Mouse (Mus musculus) stomach, embryonic 14.5 days (tissue): ENCODE data around the gene Ly6g5c. TPM values are rescaled to one million over a fixed set of nuclear protein-coding genes. Genes with fewer than 3 reads are reported as not detected.

Experiments
- ATAC-seq: fragments of 200-750 bp; cut with Nextera tagmentation; 2 replicates; pipeline ENCODE4 v1.8.0; 2017; ENCODE audit warnings: low read depth, moderate TSS enrichment; ENCODE audit not compliant: insufficient number of reproducible peaks, insufficient read depth, low FRiP score
- H3K27ac ChIP-seq: fragments of 300-500 bp; sonication (generic); 2 replicates; pipeline ENCODE4 v1.5.1; 2014; ENCODE audit warnings: mild to moderate bottlenecking, low read length, moderate library complexity, mixed read lengths
- H3K27me3 ChIP-seq: fragments of 300-500 bp; sonication (generic); 2 replicates; pipeline ENCODE4 v1.6.1; 2014; ENCODE audit warnings: low read length, control low read depth, mixed read lengths; ENCODE audit not compliant: control insufficient read depth, insufficient read depth
- H3K36me3 ChIP-seq: fragments of 300-500 bp; sonication (generic); 2 replicates; pipeline ENCODE4 v1.6.1; 2014; ENCODE audit warnings: mild to moderate bottlenecking, control low read depth, low read length, moderate library complexity, mixed read lengths; ENCODE audit not compliant: control insufficient read depth, insufficient read depth
- H3K4me1 ChIP-seq: fragments of 300-500 bp; sonication (generic); 2 replicates; pipeline ENCODE4 v1.6.1; 2014; ENCODE audit warnings: low read length, control low read depth, mixed read lengths; ENCODE audit not compliant: control insufficient read depth, insufficient read depth
- H3K4me2 ChIP-seq: fragments of 300-500 bp; sonication (generic); replicated peaks from 2 replicates; pipeline ENCODE4 v1.6.1; 2014; ENCODE audit warnings: low read depth, low read length, control low read depth
- H3K4me3 ChIP-seq: fragments of 300-500 bp; sonication (generic); 2 replicates; pipeline ENCODE4 v1.5.1; 2014; ENCODE audit warnings: low read depth, low read length, control low read depth
- H3K9ac ChIP-seq: fragments of 300-500 bp; sonication (generic); replicated peaks from 2 replicates; pipeline ENCODE4 v1.6.1; 2014; ENCODE audit warnings: low read depth, mild to moderate bottlenecking, control low read depth, low read length, moderate library complexity, mixed read lengths
- H3K9me3 ChIP-seq: fragments of 300-500 bp; sonication (generic); 2 replicates; pipeline ENCODE4 v1.6.1; 2016; ENCODE audit warnings: low read depth, low read length, control low read depth; ENCODE audit not compliant: control insufficient read depth
- WGBS: fragments of 180-500 bp; shearing (Covaris S2); extraction: QIAGEN DNeasy Blood & Tissue Kit; methylation state at CpG from one replicate; pipeline ENCODE4 v1.1.7; 2014; 5-methylcytosine and 5-hydroxymethylcytosine counted together
- polyA plus RNA-seq: library from polyadenylated mRNA; unstranded; fragments of >200 nt; fragmentation: Nextera tagmentation; extraction: Ambion mirVana; gene quantifications from 2 replicates; pipeline ENCODE4 v1.2.1, GENCODE M21; 2014

Gene Ly6g5c
- polyA plus RNA-seq, 1 experiment from 2014 or later = not detected

GRCm38 (mm10) chr17:35125578-35125977, 17.5 kb downstream of the Ly6g5c start:
- H3K27me3 ChIP-seq = no peaks in the 10 kb centered on the region
- H3K9me3 ChIP-seq = no peaks in the 10 kb centered on the region
- no peak for ATAC-seq
- H3K9ac ChIP-seq = peak overlapping the region; percentile 41
- H3K4me3 ChIP-seq = peak overlapping the region; percentile 40
- peaks cover 10% of the 10 kb centered on the region for H3K36me3 ChIP-seq
- peak overlapping the region; percentile 60 for H3K4me2 ChIP-seq
- WGBS = 15% methylated on average over 6 of the region's 6 CpGs
- peaks cover 17% of the 10 kb centered on the region for H3K4me1 ChIP-seq
- peak overlapping the region; percentile 35; the same call in 1 of the 2 replicates for H3K27ac ChIP-seq

DNA sequence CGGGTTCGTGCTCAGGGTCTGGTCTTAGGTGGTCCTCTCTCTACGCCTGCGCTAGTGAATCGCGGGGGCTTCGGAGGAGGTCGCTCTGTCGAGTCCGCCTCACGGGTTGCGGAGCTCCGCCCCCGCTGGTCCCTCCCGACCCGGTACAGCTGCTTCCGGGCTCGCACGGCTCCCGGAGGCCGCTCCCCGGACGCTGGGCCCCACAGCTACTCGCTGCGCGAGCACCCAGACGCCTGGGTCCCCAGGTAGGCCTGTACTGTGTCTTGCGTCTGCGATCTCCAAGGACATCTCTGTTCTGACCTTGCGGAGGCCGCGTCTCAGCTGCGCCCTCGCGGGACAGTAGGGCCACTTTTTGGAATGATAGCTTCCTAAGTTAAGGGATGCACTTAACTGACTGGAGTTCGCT, 18.1 kb downstream of the Ly6g5c start, which contains the start of gene D17H6S53E:
TSS of gene D17H6S53E (plus strand) at position 168 of the 406 bp plus-strand sequence.
- Histone ChIP-seq H3K4me3 (peak within 1 kb of the TSS; percentile 40), H3K36me3 (peaks cover 10% of the 10 kb centered on the region), H3K9me3 (no peaks in the 10 kb centered on the region), H3K27ac (peak within 1 kb of the TSS; percentile 35; the same call in 1 of the 2 replicates), H3K9ac (peak within 1 kb of the TSS; percentile 41), H3K4me1 (peaks cover 17% of the 10 kb centered on the region), H3K4me2 (peak within 1 kb of the TSS; percentile 60), H3K27me3 (no peaks in the 10 kb centered on the region)
- peak; percentile 73 for ATAC-seq
- under 1% methylated on average over 36 of the region's 36 CpGs for WGBS

- Histone ChIP-seq H3K4me1 (peaks cover 17% of the 10 kb centered on the region), H3K9me3 (no peaks in the 10 kb centered on the region), H3K9ac (peak overlapping the region; percentile 41), H3K27ac (no peak overlapping the region), H3K27me3 (no peaks in the 10 kb centered on the region), H3K36me3 (peaks cover 10% of the 10 kb centered on the region), H3K4me3 (peak overlapping the region; percentile 40), H3K4me2 (peak overlapping the region; percentile 60)
- 60% methylated on average over 13 of the region's 13 CpGs for WGBS
- no peak for ATAC-seq
Observed at GRCm38 (mm10) chr17:35127017-35127416, 18.9 kb downstream of the Ly6g5c start.

- no peak for ATAC-seq
- Histone ChIP-seq H3K27ac (no peak overlapping the region), H3K9me3 (no peaks in the 10 kb centered on the region), H3K36me3 (peaks cover 5% of the 10 kb centered on the region), H3K27me3 (no peaks in the 10 kb centered on the region), H3K4me3 (no peak overlapping the region), H3K4me1 (peaks cover 17% of the 10 kb centered on the region), H3K4me2 (no peak overlapping the region), H3K9ac (no peak overlapping the region)
- 69% methylated on average over 11 of the region's 11 CpGs for WGBS
Observed at GRCm38 (mm10) chr17:35128996-35129395, 20.9 kb downstream of the Ly6g5c start.

- Histone ChIP-seq H3K4me3 (no peak overlapping the region), H3K4me2 (no peak overlapping the region), H3K4me1 (peaks cover 11% of the 10 kb centered on the region), H3K27ac (no peak overlapping the region), H3K9ac (no peak overlapping the region), H3K36me3 (peaks cover 4% of the 10 kb centered on the region), H3K27me3 (no peaks in the 10 kb centered on the region), H3K9me3 (no peaks in the 10 kb centered on the region)
- no peak for ATAC-seq
- 90% methylated on average over 8 of the region's 8 CpGs for WGBS
Observed at GRCm38 (mm10) chr17:35131038-35131437, 23.0 kb downstream of the Ly6g5c start.

DNA sequence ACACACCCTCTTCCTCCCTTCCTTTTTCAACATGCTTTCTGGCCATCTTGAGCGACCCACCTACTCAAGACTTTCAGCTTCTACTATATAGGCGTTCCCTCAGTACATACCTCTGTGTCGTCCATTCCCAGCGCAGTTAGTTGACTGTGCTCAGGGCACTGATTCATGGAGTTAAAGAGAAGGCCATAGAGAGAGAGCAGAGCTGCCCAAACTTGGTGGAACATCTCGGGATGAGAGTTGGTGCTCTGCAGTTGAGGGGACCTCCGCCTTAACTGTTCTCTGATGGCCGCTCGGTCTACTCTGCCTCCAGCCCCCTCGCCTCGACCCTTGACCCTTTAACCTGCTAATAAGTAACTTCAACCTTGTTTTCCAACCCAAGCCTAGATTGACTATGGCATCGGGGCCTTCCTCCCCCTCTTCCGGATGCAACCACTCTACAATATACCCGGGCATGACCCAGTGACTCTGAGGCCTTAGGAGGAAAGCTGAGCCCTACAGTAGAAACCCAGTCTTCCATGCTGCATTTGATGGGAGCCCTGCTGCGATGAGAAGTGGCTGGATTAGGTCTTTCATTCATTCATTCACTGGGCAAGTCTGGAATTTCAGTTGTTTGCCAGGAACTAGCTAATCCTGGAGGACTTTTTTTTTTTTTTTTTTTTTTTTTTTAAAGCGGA, 23.6 kb downstream of the Ly6g5c start, which contains the start of gene Apom:
TSS of gene Apom (minus strand) at position 551 of the 674 bp plus-strand sequence.
- H3K9ac ChIP-seq = 0 out of 2 replicates have a peak within 1 kb of the TSS, but pooled peaks have one; percentile 10
- no peak within 1 kb of the TSS for H3K4me3 ChIP-seq
- ATAC-seq = no peak
- H3K27me3 ChIP-seq = no peaks in the 10 kb centered on the region
- no peaks in the 10 kb centered on the region for H3K9me3 ChIP-seq
- peaks cover 15% of the 10 kb centered on the region for H3K4me1 ChIP-seq
- H3K27ac ChIP-seq = no peak within 1 kb of the TSS
- H3K4me2 ChIP-seq = no peak within 1 kb of the TSS
- peaks cover 4% of the 10 kb centered on the region for H3K36me3 ChIP-seq
- WGBS = 72% methylated on average over 15 of the region's 15 CpGs

- no peak for ATAC-seq
- Histone ChIP-seq H3K9me3 (no peaks in the 10 kb centered on the region), H3K9ac (0 out of 2 replicates have a peak overlapping the region, but pooled peaks have one; percentile 10), H3K36me3 (peaks cover 4% of the 10 kb centered on the region), H3K27ac (no peak overlapping the region), H3K4me2 (no peak overlapping the region), H3K27me3 (no peaks in the 10 kb centered on the region), H3K4me3 (no peak overlapping the region), H3K4me1 (peaks cover 17% of the 10 kb centered on the region)
- WGBS = 67% methylated on average over 3 of the region's 3 CpGs
Observed at GRCm38 (mm10) chr17:35132174-35132560, 24.1 kb downstream of the Ly6g5c start.

- Histone ChIP-seq H3K9ac (no peak overlapping the region), H3K4me2 (no peak overlapping the region), H3K4me3 (no peak overlapping the region), H3K27me3 (no peaks in the 10 kb centered on the region), H3K9me3 (no peaks in the 10 kb centered on the region), H3K36me3 (peaks cover 2% of the 10 kb centered on the region), H3K27ac (no peak overlapping the region), H3K4me1 (peaks cover 12% of the 10 kb centered on the region)
- WGBS = 90% methylated on average over 7 of the region's 7 CpGs
- no peak for ATAC-seq
Observed at GRCm38 (mm10) chr17:35133517-35133916, 25.4 kb downstream of the Ly6g5c start.
